In genomic region chr16:8655108-8655507, GRCm38 (mm10) we compare ENCODE assay signal across 26 mouse cellular contexts. TPM values are rescaled to one million over a fixed set of nuclear protein-coding genes. Genes with fewer than 3 reads are reported as not detected.
DNase-seq lines count a peak whose midpoint lies in the region; ATAC-seq and TF ChIP-seq lines count a peak whose summit lies in the region.
"Had no signal": no experiment of that assay in that cellular context is flagged by ENCODE, and none has a peak within 500 bp of the region (broad histone marks: within the 10 kb centered on the region; RNA-seq: fewer than 3 reads in every experiment).

No protein-coding gene starts in this region.

- WGBS in forebrain, embryonic 15.5 days: 76% methylated on average over 6 of the region's 6 CpGs
- 89% methylated on average over 6 of the region's 6 CpGs for WGBS in forebrain, embryonic 13.5 days
- 69% methylated on average over 6 of the region's 6 CpGs for WGBS in forebrain, postnatal 0 days
- 85% methylated on average over 6 of the region's 6 CpGs for WGBS in forebrain, embryonic 14.5 days
- 88% methylated on average over 6 of the region's 6 CpGs for WGBS in hindbrain, postnatal 0 days
- 89% methylated on average over 6 of the region's 6 CpGs for WGBS in hindbrain, embryonic 10.5 days

- peaks cover 58% of the 10 kb centered on the region for H3K36me3 ChIP-seq in forebrain, embryonic 15.5 days
- H3K36me3 ChIP-seq in forebrain, embryonic 13.5 days (ENCODE audit: poor library complexity, severe bottlenecking): peaks cover 84% of the 10 kb centered on the region
- peaks cover 76% of the 10 kb centered on the region for H3K36me3 ChIP-seq in forebrain, postnatal 0 days (ENCODE audit: insufficient read depth)
- H3K36me3 ChIP-seq in forebrain, embryonic 14.5 days (ENCODE audit: control insufficient read depth, insufficient read depth, low read length): peaks cover 78% of the 10 kb centered on the region
- peaks cover 61% of the 10 kb centered on the region for H3K36me3 ChIP-seq in hindbrain, postnatal 0 days (ENCODE audit: insufficient read depth, low read length)
- H3K36me3 ChIP-seq in hindbrain, embryonic 10.5 days: peaks cover 99% of the 10 kb centered on the region

- no peaks in the 10 kb centered on the region for H3K9me3 ChIP-seq in forebrain, embryonic 15.5 days
- no peaks in the 10 kb centered on the region for H3K9me3 ChIP-seq in forebrain, embryonic 13.5 days (replicated peaks)
- no peaks in the 10 kb centered on the region for H3K9me3 ChIP-seq in forebrain, postnatal 0 days (ENCODE audit: low read length)
- no peaks in the 10 kb centered on the region for H3K9me3 ChIP-seq in forebrain, embryonic 14.5 days (replicated peaks; ENCODE audit: control insufficient read depth, low read length)
- H3K9me3 ChIP-seq in hindbrain, postnatal 0 days (ENCODE audit: low read length): no peaks in the 10 kb centered on the region
- H3K9me3 ChIP-seq in hindbrain, embryonic 10.5 days: no peaks in the 10 kb centered on the region
- H3K9me3 ChIP-seq: embryonic facial prominence, embryonic 10.5 days; embryonic facial prominence, embryonic 12.5 days; forebrain, embryonic 12.5 days had no signal

- no peak overlapping the region for H3K4me3 ChIP-seq in forebrain, embryonic 15.5 days
- no peak overlapping the region for H3K4me3 ChIP-seq in forebrain, embryonic 13.5 days
- no peak overlapping the region for H3K4me3 ChIP-seq in forebrain, postnatal 0 days (ENCODE audit: low read depth, low read length)
- no peak overlapping the region for H3K4me3 ChIP-seq in forebrain, embryonic 14.5 days (ENCODE audit: low read depth, low read length)
- H3K4me3 ChIP-seq in cortical plate, adult 2 months (ENCODE audit: insufficient read depth, low read length): no peak overlapping the region
- H3K4me3 ChIP-seq in hindbrain, postnatal 0 days (ENCODE audit: low read length): no peak overlapping the region
- no peak overlapping the region for H3K4me3 ChIP-seq in hindbrain, embryonic 10.5 days
- H3K4me3 ChIP-seq: embryonic facial prominence, embryonic 10.5 days; embryonic facial prominence, embryonic 12.5 days; forebrain, embryonic 12.5 days had no signal

- no peak for TF ChIP-seq CTCF in forebrain, postnatal 0 days (IDR thresholded peaks at IDR 0.05; ENCODE audit: low read depth)
- no peak for TF ChIP-seq CTCF in cortical plate, adult 2 months (IDR thresholded peaks at IDR 0.05; ENCODE audit: extremely low read depth, insufficient read depth, low read length)
- no peak for TF ChIP-seq CTCF in hindbrain, postnatal 0 days (IDR thresholded peaks at IDR 0.05; ENCODE audit: low read depth)

- peak overlapping the region; percentile 38; the same call in 1 of the 2 replicates for H3K27ac ChIP-seq in forebrain, embryonic 15.5 days (replicated peaks)
- H3K27ac ChIP-seq in forebrain, embryonic 13.5 days: no peak overlapping the region
- peak overlapping the region; percentile 62; the same call in 1 of the 2 replicates for H3K27ac ChIP-seq in forebrain, postnatal 0 days (ENCODE audit: low read depth, low read length)
- no peak overlapping the region for H3K27ac ChIP-seq in forebrain, embryonic 14.5 days (ENCODE audit: low read depth, low read length)
- peak overlapping the region; percentile 58; the same call in 1 of the 2 replicates for H3K27ac ChIP-seq in cortical plate, adult 2 months (ENCODE audit: insufficient read depth, low read length)
- H3K27ac ChIP-seq in hindbrain, postnatal 0 days: no peak overlapping the region
- H3K27ac ChIP-seq in hindbrain, embryonic 10.5 days: no peak overlapping the region
- H3K27ac ChIP-seq: embryonic facial prominence, embryonic 10.5 days; embryonic facial prominence, embryonic 12.5 days; forebrain, embryonic 12.5 days had no signal

- H3K9ac ChIP-seq in forebrain, embryonic 15.5 days (replicated peaks): no peak overlapping the region
- no peak overlapping the region for H3K9ac ChIP-seq in forebrain, embryonic 13.5 days
- no peak overlapping the region for H3K9ac ChIP-seq in forebrain, postnatal 0 days
- no peak overlapping the region for H3K9ac ChIP-seq in forebrain, embryonic 14.5 days (ENCODE audit: low read length)
- H3K9ac ChIP-seq in hindbrain, postnatal 0 days (replicated peaks; ENCODE audit: low read length): no peak overlapping the region
- H3K9ac ChIP-seq: embryonic facial prominence, embryonic 12.5 days; forebrain, embryonic 12.5 days had no signal

- no peak for ATAC-seq in forebrain, embryonic 15.5 days (replicated peaks)
- ATAC-seq in forebrain, embryonic 13.5 days: no peak
- peak; percentile 56 for ATAC-seq in forebrain, postnatal 0 days
- ATAC-seq in forebrain, embryonic 14.5 days: no peak
- ATAC-seq in hindbrain, postnatal 0 days: no peak
- ATAC-seq: CD4-positive, CD25-positive, alpha-beta regulatory T cell, adult 4 months had no signal

- no peaks in the 10 kb centered on the region for H3K27me3 ChIP-seq in forebrain, embryonic 15.5 days
- no peaks in the 10 kb centered on the region for H3K27me3 ChIP-seq in forebrain, embryonic 13.5 days
- H3K27me3 ChIP-seq in forebrain, postnatal 0 days (ENCODE audit: insufficient read depth, low read length): no peaks in the 10 kb centered on the region
- H3K27me3 ChIP-seq in forebrain, embryonic 14.5 days (replicated peaks; ENCODE audit: control insufficient read depth, insufficient read depth, low read length): no peaks in the 10 kb centered on the region
- H3K27me3 ChIP-seq in hindbrain, postnatal 0 days (ENCODE audit: insufficient read depth, low read length): no peaks in the 10 kb centered on the region
- H3K27me3 ChIP-seq in hindbrain, embryonic 10.5 days (ENCODE audit: insufficient read depth, poor library complexity, severe bottlenecking): no peaks in the 10 kb centered on the region
- H3K27me3 ChIP-seq: CH12.LX; embryonic facial prominence, embryonic 12.5 days; forebrain, embryonic 12.5 days had no signal

- no peaks in the 10 kb centered on the region for H3K4me1 ChIP-seq in forebrain, embryonic 15.5 days
- no peaks in the 10 kb centered on the region for H3K4me1 ChIP-seq in forebrain, embryonic 13.5 days
- no peaks in the 10 kb centered on the region for H3K4me1 ChIP-seq in forebrain, postnatal 0 days (ENCODE audit: insufficient read depth)
- H3K4me1 ChIP-seq in forebrain, embryonic 14.5 days (ENCODE audit: control insufficient read depth, insufficient read depth, low read length): no peaks in the 10 kb centered on the region
- no peaks in the 10 kb centered on the region for H3K4me1 ChIP-seq in cortical plate, adult 2 months (ENCODE audit: control insufficient read depth, insufficient read depth, low read length)
- no peaks in the 10 kb centered on the region for H3K4me1 ChIP-seq in hindbrain, postnatal 0 days (ENCODE audit: insufficient read depth, low read length)
- H3K4me1 ChIP-seq in hindbrain, embryonic 10.5 days (replicated peaks): no peaks in the 10 kb centered on the region
- H3K4me1 ChIP-seq: embryonic facial prominence, embryonic 10.5 days; embryonic facial prominence, embryonic 12.5 days; forebrain, embryonic 12.5 days had no signal

- H3K4me2 ChIP-seq in forebrain, embryonic 15.5 days (replicated peaks): no peak overlapping the region
- H3K4me2 ChIP-seq in forebrain, embryonic 13.5 days: no peak overlapping the region
- no peak overlapping the region for H3K4me2 ChIP-seq in forebrain, postnatal 0 days (ENCODE audit: low read depth)
- H3K4me2 ChIP-seq in forebrain, embryonic 14.5 days (ENCODE audit: low read length): no peak overlapping the region
- H3K4me2 ChIP-seq in hindbrain, postnatal 0 days (ENCODE audit: low read depth, low read length): no peak overlapping the region
- H3K4me2 ChIP-seq: embryonic facial prominence, embryonic 12.5 days; forebrain, embryonic 12.5 days had no signal

- peak; percentile 35 for DNase-seq in forebrain, postnatal 0 days
- no peak for DNase-seq in forebrain, embryonic 14.5 days (ENCODE audit: low spot score)
- no peak for DNase-seq in hindbrain, postnatal 0 days (ENCODE audit: low spot score)
- no peak for DNase-seq in hindbrain, embryonic 10.5 days (ENCODE audit: low spot score)
- DNase-seq: adrenal gland, adult 2 months; adrenal gland, postnatal 10 days; adrenal gland, postnatal 25 days; B cell, adult 2 months; cerebellum, adult 18-20 months; cerebellum, adult 8-10 months; cerebellum, adult 9-11 months; cerebellum, postnatal 14 days; cerebellum, postnatal 36 days had no signal

- no peak for TF ChIP-seq POLR2A in cortical plate, adult 2 months (IDR thresholded peaks at IDR 0.05; ENCODE audit: extremely low read depth, insufficient read depth, low read length)

RNA-seq across cellular contexts. Expression of gene Carhsp1, which starts 16.8 kb away (rescaled TPM):
- polyA plus RNA-seq in forebrain, embryonic 15.5 days (2015; fragmentation: Nextera tagmentation; extraction: Ambion mirVana): 183 and 199 TPM in 2 replicates
- polyA plus RNA-seq in forebrain, embryonic 13.5 days (2015; fragmentation: Nextera tagmentation; extraction: Ambion mirVana): 190 and 211 TPM in 2 replicates
- 144 and 155 TPM in 2 replicates for total RNA-seq in forebrain, postnatal 0 days (2014; rRNA removed)
- 135 and 142 TPM in 2 replicates for polyA plus RNA-seq in forebrain, postnatal 0 days (2015; fragmentation: Nextera tagmentation; extraction: Ambion mirVana)
- polyA plus RNA-seq in forebrain, embryonic 14.5 days (2014; fragmentation: Nextera tagmentation; extraction: Ambion mirVana): 84.0 and 95.0 TPM in 2 replicates
- 41.3 and 50.1 TPM in 2 replicates for polyA plus RNA-seq in cortical plate, adult 2 months (2012; rRNA removed)
- total RNA-seq in hindbrain, postnatal 0 days (2014; rRNA removed): 120 and 127 TPM in 2 replicates
- polyA plus RNA-seq in hindbrain, postnatal 0 days (2015; fragmentation: Nextera tagmentation; extraction: Ambion mirVana): 105 and 110 TPM in 2 replicates
- polyA plus RNA-seq in hindbrain, embryonic 10.5 days (2016; fragmentation: Nextera tagmentation; extraction: Ambion mirVana): 187 and 235 TPM in 2 replicates

RNA-seq across cellular contexts. Expression of gene Tmem186, which starts 17.6 kb away (rescaled TPM):
- polyA plus RNA-seq in forebrain, embryonic 15.5 days (2015; fragmentation: Nextera tagmentation; extraction: Ambion mirVana): 24.8 and 25.9 TPM in 2 replicates
- polyA plus RNA-seq in forebrain, embryonic 13.5 days (2015; fragmentation: Nextera tagmentation; extraction: Ambion mirVana): 22.9 and 26.9 TPM in 2 replicates
- 19.3 and 22.9 TPM in 2 replicates for total RNA-seq in forebrain, postnatal 0 days (2014; rRNA removed)
- 11.7 and 16.3 TPM in 2 replicates for polyA plus RNA-seq in forebrain, postnatal 0 days (2015; fragmentation: Nextera tagmentation; extraction: Ambion mirVana)
- polyA plus RNA-seq in forebrain, embryonic 14.5 days (2014; fragmentation: Nextera tagmentation; extraction: Ambion mirVana): 14.8 TPM in 2 replicates
- polyA plus RNA-seq in cortical plate, adult 2 months (2012; rRNA removed): 16.1 and 17.6 TPM in 2 replicates
- total RNA-seq in hindbrain, postnatal 0 days (2014; rRNA removed): 18.9 and 19.1 TPM in 2 replicates
- 14.5 and 15.7 TPM in 2 replicates for polyA plus RNA-seq in hindbrain, postnatal 0 days (2015; fragmentation: Nextera tagmentation; extraction: Ambion mirVana)
- polyA plus RNA-seq in hindbrain, embryonic 10.5 days (2016; fragmentation: Nextera tagmentation; extraction: Ambion mirVana): 22.8 and 23.8 TPM in 2 replicates

RNA-seq across cellular contexts. Expression of gene Pmm2, which starts 17.6 kb away (rescaled TPM):
- 49.6 and 49.9 TPM in 2 replicates for polyA plus RNA-seq in forebrain, embryonic 15.5 days (2015; fragmentation: Nextera tagmentation; extraction: Ambion mirVana)
- 50.8 and 55.3 TPM in 2 replicates for polyA plus RNA-seq in forebrain, embryonic 13.5 days (2015; fragmentation: Nextera tagmentation; extraction: Ambion mirVana)
- total RNA-seq in forebrain, postnatal 0 days (2014; rRNA removed): 32.0 and 36.5 TPM in 2 replicates
- 24.6 and 27.3 TPM in 2 replicates for polyA plus RNA-seq in forebrain, postnatal 0 days (2015; fragmentation: Nextera tagmentation; extraction: Ambion mirVana)
- 34.7 and 36.3 TPM in 2 replicates for polyA plus RNA-seq in forebrain, embryonic 14.5 days (2014; fragmentation: Nextera tagmentation; extraction: Ambion mirVana)
- polyA plus RNA-seq in cortical plate, adult 2 months (2012; rRNA removed): 43.8 and 44.6 TPM in 2 replicates
- total RNA-seq in hindbrain, postnatal 0 days (2014; rRNA removed): 33.1 and 44.4 TPM in 2 replicates
- 25.7 and 28.5 TPM in 2 replicates for polyA plus RNA-seq in hindbrain, postnatal 0 days (2015; fragmentation: Nextera tagmentation; extraction: Ambion mirVana)
- polyA plus RNA-seq in hindbrain, embryonic 10.5 days (2016; fragmentation: Nextera tagmentation; extraction: Ambion mirVana): 45.3 and 48.9 TPM in 2 replicates

RNA-seq across cellular contexts. Expression of gene Gm5767, which starts 25.5 kb away (rescaled TPM):
- not detected in 2 replicates for polyA plus RNA-seq in forebrain, embryonic 15.5 days (2015; fragmentation: Nextera tagmentation; extraction: Ambion mirVana)
- polyA plus RNA-seq in forebrain, embryonic 13.5 days (2015; fragmentation: Nextera tagmentation; extraction: Ambion mirVana): not detected in 2 replicates
- not detected in 2 replicates for total RNA-seq in forebrain, postnatal 0 days (2014; rRNA removed)
- not detected in 2 replicates for polyA plus RNA-seq in forebrain, postnatal 0 days (2015; fragmentation: Nextera tagmentation; extraction: Ambion mirVana)
- not detected in 2 replicates for polyA plus RNA-seq in forebrain, embryonic 14.5 days (2014; fragmentation: Nextera tagmentation; extraction: Ambion mirVana)
- polyA plus RNA-seq in cortical plate, adult 2 months (2012; rRNA removed): not detected in 2 replicates
- not detected in 2 replicates for total RNA-seq in hindbrain, postnatal 0 days (2014; rRNA removed)
- not detected in 2 replicates for polyA plus RNA-seq in hindbrain, postnatal 0 days (2015; fragmentation: Nextera tagmentation; extraction: Ambion mirVana)
- polyA plus RNA-seq in hindbrain, embryonic 10.5 days (2016; fragmentation: Nextera tagmentation; extraction: Ambion mirVana): not detected in 2 replicates
- total RNA-seq: adrenal gland, adult 2 months; adrenal gland, postnatal 10 days; adrenal gland, postnatal 25 days; adrenal gland, postnatal 4 days; CH12.LX; common myeloid progenitor, adult 5-6 weeks; ES-E14; MEL had no signal
- polyA plus RNA-seq: CD4-positive, CD25-positive, alpha-beta regulatory T cell, adult 4 months; embryonic facial prominence, embryonic 10.5 days; embryonic facial prominence, embryonic 12.5 days; embryonic facial prominence, embryonic 14.5 days; forebrain, embryonic 12.5 days had no signal

Comparison
In these comparisons a context has a peak if more than half of its experiments do, and no peak if none do; other contexts are left out.
1. H3K27ac ChIP-seq: peak in forebrain, embryonic 15.5 days (single experiment), forebrain, postnatal 0 days (single experiment) and cortical plate, adult 2 months (single experiment); none in forebrain, embryonic 13.5 days (single experiment), forebrain, embryonic 14.5 days (single experiment), hindbrain, postnatal 0 days (single experiment) and hindbrain, embryonic 10.5 days (single experiment).